Mouse (Mus musculus) intestine, embryonic 14.5 days (tissue): ENCODE data around the gene Itga1. TPM values are rescaled to one million over a fixed set of nuclear protein-coding genes. Genes with fewer than 3 reads are reported as not detected.

Experiments
- polyA plus RNA-seq: library from polyadenylated mRNA; unstranded; fragments of >200 nt; fragmentation: Nextera tagmentation; extraction: Ambion mirVana; gene quantifications from 2 replicates; pipeline ENCODE4 v1.2.1, GENCODE M21; 2014

Itga1 gene
- polyA plus RNA-seq, 1 experiment from 2014 or later: 23.3 TPM

Other genes starting within 250 kb of the Itga1 start
- 5.8 and 9.0 TPM in 2 replicates for gene Itga2, start 169.9 kb downstream of the Itga1 start, polyA plus RNA-seq
- gene Pelo, start 11.8 kb downstream of the Itga1 start, polyA plus RNA-seq: 6.3 and 7.2 TPM in 2 replicates
- gene Gm49395, start within 50 bp of the Itga1 start, polyA plus RNA-seq: 6.7 and 7.1 TPM in 2 replicates